Mouse (Mus musculus): ENCODE data around the gene Fkbp7. TPM values are rescaled to one million over a fixed set of nuclear protein-coding genes. Genes with fewer than 3 reads are reported as not detected.

Fkbp7 gene
- polyA plus RNA-seq, 1 experiment = 0.14 TPM

- peaks cover 5% of the 10 kb centered on the region; the same call in 1 of the 2 replicates for H3K36me3 ChIP-seq (ENCODE audit: control insufficient read depth, insufficient read depth, low read length)
- 56% methylated on average over 6 of the region's 6 CpGs for WGBS
- no peak overlapping the region for H3K4me3 ChIP-seq (ENCODE audit: low read depth, low read length)
- H3K27me3 ChIP-seq (ENCODE audit: control insufficient read depth, insufficient read depth, low read length) = no peaks in the 10 kb centered on the region
- no peak overlapping the region for H3K27ac ChIP-seq (ENCODE audit: insufficient read depth, low read depth, low read length)
- TF ChIP-seq CTCF (IDR thresholded peaks at IDR 0.05; ENCODE audit: extremely low read depth, insufficient read length, insufficient replicate concordance, low read depth, low read length) (no peak), POLR2A (IDR thresholded peaks at IDR 0.05; ENCODE audit: low read depth, low read length) (no peak)
- peaks cover 13% of the 10 kb centered on the region; the same call in 1 of the 2 replicates for H3K4me1 ChIP-seq (ENCODE audit: control insufficient read depth, insufficient read depth, insufficient read length, low read length)
Measured at GRCm38 (mm10) chr2:76671641-76672040, 1.3 kb downstream of the Fkbp7 start.

GRCm38 (mm10) chr2:76667200-76667599, 5.7 kb downstream of the Fkbp7 start:
- Histone ChIP-seq H3K4me3 (ENCODE audit: low read depth, low read length) (no peak overlapping the region), H3K27ac (ENCODE audit: insufficient read depth, low read depth, low read length) (no peak overlapping the region), H3K36me3 (ENCODE audit: control insufficient read depth, insufficient read depth, low read length) (peaks cover 16% of the 10 kb centered on the region), H3K4me1 (ENCODE audit: control insufficient read depth, insufficient read depth, insufficient read length, low read length) (no peaks in the 10 kb centered on the region; the same call in 1 of the 2 replicates), H3K27me3 (ENCODE audit: control insufficient read depth, insufficient read depth, low read length) (no peaks in the 10 kb centered on the region)
- TF ChIP-seq CTCF (IDR thresholded peaks at IDR 0.05; ENCODE audit: extremely low read depth, insufficient read length, insufficient replicate concordance, low read depth, low read length) = no peak
- no peak for TF ChIP-seq POLR2A (IDR thresholded peaks at IDR 0.05; ENCODE audit: low read depth, low read length)
- WGBS = 88% methylated on average over 5 of the region's 5 CpGs

GRCm38 (mm10) chr2:76665531-76665930, 7.4 kb downstream of the Fkbp7 start:
- Histone ChIP-seq H3K4me1 (ENCODE audit: control insufficient read depth, insufficient read depth, insufficient read length, low read length) (no peaks in the 10 kb centered on the region), H3K4me3 (ENCODE audit: low read depth, low read length) (no peak overlapping the region), H3K27me3 (ENCODE audit: control insufficient read depth, insufficient read depth, low read length) (no peaks in the 10 kb centered on the region), H3K36me3 (ENCODE audit: control insufficient read depth, insufficient read depth, low read length) (peaks cover 16% of the 10 kb centered on the region), H3K27ac (ENCODE audit: insufficient read depth, low read depth, low read length) (no peak overlapping the region)
- 96% methylated on average over 7 of the region's 7 CpGs for WGBS
- TF ChIP-seq CTCF (IDR thresholded peaks at IDR 0.05; ENCODE audit: extremely low read depth, insufficient read length, insufficient replicate concordance, low read depth, low read length) = no peak
- no peak for TF ChIP-seq POLR2A (IDR thresholded peaks at IDR 0.05; ENCODE audit: low read depth, low read length)

- WGBS = 61% methylated on average over 8 of the region's 8 CpGs
- Histone ChIP-seq H3K4me3 (ENCODE audit: low read depth, low read length) (no peak overlapping the region), H3K4me1 (ENCODE audit: control insufficient read depth, insufficient read depth, insufficient read length, low read length) (no peaks in the 10 kb centered on the region), H3K27ac (ENCODE audit: insufficient read depth, low read depth, low read length) (no peak overlapping the region), H3K36me3 (ENCODE audit: control insufficient read depth, insufficient read depth, low read length) (0 out of 2 replicates have a peak, but pooled peaks cover 5% of the 10 kb centered on the region), H3K27me3 (ENCODE audit: control insufficient read depth, insufficient read depth, low read length) (no peaks in the 10 kb centered on the region)
- TF ChIP-seq POLR2A (IDR thresholded peaks at IDR 0.05; ENCODE audit: low read depth, low read length) = no peak
- no peak for TF ChIP-seq CTCF (IDR thresholded peaks at IDR 0.05; ENCODE audit: extremely low read depth, insufficient read length, insufficient replicate concordance, low read depth, low read length)
Measured at GRCm38 (mm10) chr2:76659419-76659818, 13.5 kb downstream of the Fkbp7 start.

- WGBS = 69% methylated on average over 13 of the region's 13 CpGs
- no peak overlapping the region for H3K27ac ChIP-seq (ENCODE audit: insufficient read depth, low read depth, low read length)
- TF ChIP-seq POLR2A (IDR thresholded peaks at IDR 0.05; ENCODE audit: low read depth, low read length) (no peak), CTCF (IDR thresholded peaks at IDR 0.05; ENCODE audit: extremely low read depth, insufficient read length, insufficient replicate concordance, low read depth, low read length) (no peak)
- H3K27me3 ChIP-seq (ENCODE audit: control insufficient read depth, insufficient read depth, low read length) = no peaks in the 10 kb centered on the region
- H3K36me3 ChIP-seq (ENCODE audit: control insufficient read depth, insufficient read depth, low read length) = 0 out of 2 replicates have a peak, but pooled peaks cover 3% of the 10 kb centered on the region
- H3K4me3 ChIP-seq (ENCODE audit: low read depth, low read length) = no peak overlapping the region
- H3K4me1 ChIP-seq (ENCODE audit: control insufficient read depth, insufficient read depth, insufficient read length, low read length) = no peaks in the 10 kb centered on the region
Measured at GRCm38 (mm10) chr2:76658551-76658950, 14.4 kb downstream of the Fkbp7 start.

GRCm38 (mm10) chr2:76655982-76656381, 16.9 kb downstream of the Fkbp7 start:
- WGBS = 7% methylated on average over 1 of the region's 1 CpGs
- no peaks in the 10 kb centered on the region for H3K4me1 ChIP-seq (ENCODE audit: control insufficient read depth, insufficient read depth, insufficient read length, low read length)
- no peak overlapping the region for H3K4me3 ChIP-seq (ENCODE audit: low read depth, low read length)
- no peaks in the 10 kb centered on the region for H3K36me3 ChIP-seq (ENCODE audit: control insufficient read depth, insufficient read depth, low read length)
- no peak for TF ChIP-seq POLR2A (IDR thresholded peaks at IDR 0.05; ENCODE audit: low read depth, low read length)
- TF ChIP-seq CTCF (IDR thresholded peaks at IDR 0.05; ENCODE audit: extremely low read depth, insufficient read length, insufficient replicate concordance, low read depth, low read length) = peak; percentile 29; the same call in 1 of the 2 replicates
- no peak overlapping the region for H3K27ac ChIP-seq (ENCODE audit: insufficient read depth, low read depth, low read length)
- H3K27me3 ChIP-seq (ENCODE audit: control insufficient read depth, insufficient read depth, low read length) = no peaks in the 10 kb centered on the region

- no peaks in the 10 kb centered on the region for H3K36me3 ChIP-seq (ENCODE audit: control insufficient read depth, insufficient read depth, low read length)
- no peak overlapping the region for H3K4me3 ChIP-seq (ENCODE audit: low read depth, low read length)
- H3K4me1 ChIP-seq (ENCODE audit: control insufficient read depth, insufficient read depth, insufficient read length, low read length) = no peaks in the 10 kb centered on the region
- TF ChIP-seq CTCF (IDR thresholded peaks at IDR 0.05; ENCODE audit: extremely low read depth, insufficient read length, insufficient replicate concordance, low read depth, low read length) = no peak
- no peak for TF ChIP-seq POLR2A (IDR thresholded peaks at IDR 0.05; ENCODE audit: low read depth, low read length)
- H3K27ac ChIP-seq (ENCODE audit: insufficient read depth, low read depth, low read length) = no peak overlapping the region
- H3K27me3 ChIP-seq (ENCODE audit: control insufficient read depth, insufficient read depth, low read length) = no peaks in the 10 kb centered on the region
- 79% methylated on average over 3 of the region's 3 CpGs for WGBS
Measured at GRCm38 (mm10) chr2:76655444-76655843, 17.5 kb downstream of the Fkbp7 start.

Measured in small intestine, adult 2 months (tissue).